Mouse (Mus musculus): ENCODE results near the gene Olfr1315-ps1.

The Olfr1315-ps1 gene

GRCm38 (mm10) chr2:112115340-112115739 lies at the start of gene Olfr1315-ps1:
TSS of gene Olfr1315-ps1 (minus strand) at chr2:112115440.
- CTCF ChIA-PET, result no interaction called here

GRCm38 (mm10) chr2:112153898-112154297 lies 38.7 kb upstream of the Olfr1315-ps1 start, which contains the start of gene Olfr1318:
TSS of gene Olfr1318 (plus strand) at chr2:112154198.
- CTCF ChIA-PET, result no interaction called here

GRCm38 (mm10) chr2:112140029-112140428 lies 24.8 kb upstream of the Olfr1315-ps1 start, which contains the start of gene Olfr1317:
TSS of gene Olfr1317 (plus strand) at chr2:112140329.
- CTCF ChIA-PET, result no interaction called here

GRCm38 (mm10) chr2:112134877-112135276 lies 19.6 kb upstream of the Olfr1315-ps1 start, which contains the start of gene Olfr1316:
TSS of gene Olfr1316 (minus strand) at chr2:112134977.
- CTCF ChIA-PET, result no interaction called here

GRCm38 (mm10) chr2:112096681-112097080 lies 18.6 kb downstream of the Olfr1315-ps1 start, which contains the start of gene Olfr1314:
TSS of gene Olfr1314 (minus strand) at chr2:112096781.
- CTCF ChIA-PET, result no interaction called here

- CTCF ChIA-PET, result no interaction called here
Measured at GRCm38 (mm10) chr2:112077743-112078142, 37.5 kb downstream of the Olfr1315-ps1 start, which contains the start of gene Olfr1313. TSS of gene Olfr1313 (minus strand) at chr2:112077843.

Measured in spleen, embryonic (tissue).